Mouse (Mus musculus): ENCODE measurements at regions not wholly inside any gene's neighbourhood (a gene's known extent, or its start where the extent isn't known, plus 50 kb on each side); places are given as distances from the start of the nearest gene placed in this dataset.

- TF ChIP-seq CTCF (IDR thresholded peaks at IDR 0.05; ENCODE audit: low read depth) (no peak), EP300 (IDR thresholded peaks at IDR 0.05; ENCODE audit: low read depth) (no peak)
Measured at GRCm38 (mm10) chr4:99423449-99423848, 127.7 kb downstream of the Gm12689 start.

Measured in liver, embryonic 14.5 days (tissue).